Mouse (Mus musculus) 3T3-L1 (cell line): ENCODE measurements around the gene Gm28043.
A peak's percentile ranks its signal among the peaks of the same experiment; 100 is the strongest.

Experiments used
- DNase-seq: peaks from one replicate; pipeline ENCODE4 v3.0.0-alpha.2; 2015; ENCODE audit warnings: low read depth, low spot score

Gm28043 gene

GRCm38 (mm10) chr17:29614115-29615023 is at the start of gene Gm28043, which contains the start of gene Rnf8:
Gene Gm28043 (plus strand): TSS chr17:29614876.
Gene Rnf8 (plus strand): TSS chr17:29614790.
- DNase-seq = peak; percentile 94

GRCm38 (mm10) chr17:29565521-29565920 is 49.2 kb upstream of the Gm28043 start:
- DNase-seq = no peak

GRCm38 (mm10) chr17:29568435-29568834 is 46.2 kb upstream of the Gm28043 start:
- DNase-seq = no peak

GRCm38 (mm10) chr17:29569831-29570230 is 44.8 kb upstream of the Gm28043 start:
- DNase-seq = no peak

GRCm38 (mm10) chr17:29579579-29580126 is 35.0 kb upstream of the Gm28043 start:
- DNase-seq = no peak

GRCm38 (mm10) chr17:29583569-29583968 is 31.1 kb upstream of the Gm28043 start:
- DNase-seq = no peak

GRCm38 (mm10) chr17:29584306-29584705 is 30.4 kb upstream of the Gm28043 start:
- no peak for DNase-seq

- DNase-seq = no peak
These were observed 29.9 kb upstream of the Gm28043 start for GRCm38 (mm10) chr17:29584737-29585136.

GRCm38 (mm10) chr17:29585446-29585845 is 29.2 kb upstream of the Gm28043 start:
- DNase-seq = no peak

- DNase-seq = no peak
These were observed 27.8 kb upstream of the Gm28043 start for GRCm38 (mm10) chr17:29586921-29587320.

GRCm38 (mm10) chr17:29589221-29589898 is 25.3 kb upstream of the Gm28043 start:
- no peak for DNase-seq

- no peak for DNase-seq
These were observed 18.5 kb upstream of the Gm28043 start for GRCm38 (mm10) chr17:29595891-29596770.

- DNase-seq = no peak
These were observed 17.9 kb upstream of the Gm28043 start for GRCm38 (mm10) chr17:29596771-29597132.

- no peak for DNase-seq
These were observed 15.6 kb upstream of the Gm28043 start for GRCm38 (mm10) chr17:29599051-29599450.

GRCm38 (mm10) chr17:29599537-29599936 is 15.1 kb upstream of the Gm28043 start:
- DNase-seq = no peak

- DNase-seq = peak; percentile 10
These were observed 13.3 kb upstream of the Gm28043 start for GRCm38 (mm10) chr17:29601391-29601790.

- DNase-seq = peak; percentile 88
These were observed 11.4 kb upstream of the Gm28043 start for GRCm38 (mm10) chr17:29603283-29603682.

- DNase-seq = peak; percentile 48
These were observed 1.2 kb upstream of the Gm28043 start for GRCm38 (mm10) chr17:29613453-29613852.

- DNase-seq = no peak
These were observed 412 bp downstream of the Gm28043 start for GRCm38 (mm10) chr17:29615024-29615551.

- DNase-seq = peak; percentile 42
These were observed 940 bp downstream of the Gm28043 start for GRCm38 (mm10) chr17:29615616-29616015.

- DNase-seq = no peak
These were observed 4.6 kb downstream of the Gm28043 start for GRCm38 (mm10) chr17:29619231-29619630.
